Mouse (Mus musculus): ENCODE data around the gene Ptcra. TPM values are rescaled to one million over a fixed set of nuclear protein-coding genes. Genes with fewer than 3 reads are reported as not detected.

Ptcra gene
- total RNA-seq, 4 experiments from 2014 or later = not detected

DNA sequence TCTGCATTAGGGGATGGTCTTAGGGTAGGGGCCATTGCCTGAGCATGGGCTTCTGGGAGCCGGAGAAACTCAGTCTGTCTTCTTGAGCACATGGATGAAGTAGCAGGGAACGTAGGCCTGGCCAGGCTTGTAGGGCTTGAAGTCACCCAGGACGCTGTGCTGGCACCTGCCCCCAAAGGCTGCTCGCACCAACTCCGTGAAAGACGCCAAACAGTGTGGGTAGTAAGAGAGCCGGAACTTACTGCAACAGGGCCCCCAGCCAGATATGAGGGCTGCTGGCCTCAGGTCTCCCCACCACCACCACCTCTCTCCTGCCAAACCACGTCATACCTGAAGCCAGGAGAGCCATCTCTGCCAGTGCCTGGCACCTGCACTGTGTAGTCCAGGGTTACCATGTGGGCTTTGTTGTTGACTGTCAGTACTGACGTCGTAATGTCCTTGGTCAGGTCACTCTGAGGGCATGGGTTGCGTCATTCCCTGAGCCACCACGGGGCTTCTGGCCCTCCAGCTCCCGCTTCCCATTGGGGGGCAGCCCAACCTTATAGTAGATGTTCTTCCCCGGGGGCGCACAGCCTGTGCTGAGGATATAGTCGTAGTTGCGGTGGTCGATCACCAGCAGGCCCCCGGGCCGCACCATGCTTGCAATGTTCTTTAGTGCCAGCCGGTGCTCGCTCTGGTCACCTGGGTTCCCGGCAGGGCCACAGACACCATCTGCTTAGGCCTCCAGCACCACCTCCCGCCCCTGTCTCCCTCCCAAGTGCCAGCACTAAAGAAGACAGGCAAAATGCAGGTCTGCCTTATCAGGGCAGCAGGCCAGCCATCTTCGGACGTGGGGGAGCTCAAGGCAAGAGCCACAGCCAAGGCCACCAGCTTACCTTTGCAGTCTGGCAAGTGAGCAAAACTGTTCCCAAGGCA, 37.5 kb downstream of the Ptcra start:
- no peak for DNase-seq (ENCODE audit: low spot score in 2 of 2)

DNA sequence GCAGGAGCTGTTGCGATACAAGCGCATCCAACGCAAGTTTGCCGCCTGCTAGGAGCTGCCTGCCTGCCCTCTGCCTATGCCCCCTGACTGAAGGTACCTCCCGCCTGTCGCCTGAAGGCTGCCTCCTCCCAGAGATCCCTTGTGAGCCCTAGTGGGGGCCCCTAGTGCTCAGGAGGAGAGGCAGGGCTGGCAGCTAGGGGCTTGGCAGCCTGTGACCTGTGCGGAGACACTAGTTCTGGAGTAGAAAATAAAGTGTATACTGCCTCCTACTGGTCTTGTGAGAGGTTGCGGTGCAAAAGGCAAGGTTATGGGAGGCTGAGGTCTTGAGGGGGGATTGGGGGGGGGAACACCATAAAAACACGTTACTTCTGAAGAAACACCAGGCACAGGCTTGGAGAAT, 38.2 kb downstream of the Ptcra start:
- no peak for DNase-seq (ENCODE audit: low spot score in 2 of 2)

DNA sequence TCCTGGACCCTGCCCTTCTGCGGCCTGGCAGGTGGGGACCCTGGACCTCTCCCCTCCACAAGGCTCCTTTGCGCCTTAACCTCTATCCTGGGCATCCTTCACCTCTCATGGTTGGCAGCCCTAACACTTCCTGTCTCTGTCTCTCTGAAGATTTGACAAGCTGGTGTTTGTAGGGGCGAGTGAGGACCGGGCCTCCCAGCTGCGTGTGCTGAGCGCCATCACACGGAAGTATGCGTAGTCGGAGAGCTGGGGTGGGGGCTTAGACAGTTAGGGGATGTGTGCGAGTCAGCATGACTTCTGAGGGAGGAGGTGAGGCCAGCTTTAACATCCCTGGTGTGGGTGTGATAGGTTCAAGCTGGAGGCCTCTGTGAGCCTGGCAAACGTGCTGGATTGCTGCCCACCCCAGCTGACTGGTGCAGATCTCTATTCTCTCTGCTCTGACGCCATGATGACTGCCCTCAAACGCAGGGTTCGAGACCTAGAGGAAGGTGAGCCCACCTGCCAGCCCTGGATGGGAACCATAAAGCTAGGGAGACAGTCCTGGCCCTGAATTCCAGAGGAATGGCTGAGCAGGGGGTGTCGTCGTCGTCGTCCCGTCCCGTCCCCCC, 38.9 kb downstream of the Ptcra start:
- no peak for DNase-seq (ENCODE audit: low spot score in 2 of 2)

GRCm38 (mm10) chr17:46721077-46721476, 42.4 kb downstream of the Ptcra start:
- DNase-seq (ENCODE audit: low spot score in 2 of 2) = no peak

DNA sequence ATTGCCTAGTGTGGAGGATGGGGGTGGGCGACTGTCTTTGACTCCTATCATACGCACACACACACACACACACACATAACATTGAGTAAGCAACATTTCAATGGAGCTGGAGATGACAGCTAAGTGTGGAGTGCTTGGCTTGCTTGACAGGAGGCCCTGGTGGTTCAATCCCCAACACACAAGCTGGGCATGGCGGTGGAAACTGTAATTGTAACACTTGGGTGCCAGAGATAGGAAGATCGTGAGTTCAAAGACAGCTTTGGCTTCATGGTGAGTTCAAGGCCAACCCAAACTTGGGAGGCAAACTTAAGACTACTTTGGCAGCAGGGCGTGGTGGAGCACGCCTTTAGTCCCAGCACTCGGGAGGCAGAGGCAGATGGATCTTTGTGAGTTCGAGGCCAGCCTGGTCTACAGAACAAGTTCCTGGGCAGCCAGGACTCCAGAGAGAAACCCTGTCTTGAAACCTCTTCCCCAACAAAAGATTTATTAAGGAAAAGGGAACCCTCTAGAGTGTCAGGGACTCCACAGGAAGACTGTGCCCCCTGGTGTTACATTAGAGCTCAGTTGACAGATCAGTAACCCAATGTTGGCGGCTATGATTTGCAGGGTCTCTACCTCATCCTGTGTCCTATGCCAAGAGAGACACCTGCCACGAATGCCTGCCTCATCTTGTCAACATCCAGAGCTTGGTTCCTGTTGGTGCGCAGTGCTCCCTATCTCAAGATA, 48.6 kb downstream of the Ptcra start:
- DNase-seq (ENCODE audit: low spot score in 2 of 2) = no peak

DNA sequence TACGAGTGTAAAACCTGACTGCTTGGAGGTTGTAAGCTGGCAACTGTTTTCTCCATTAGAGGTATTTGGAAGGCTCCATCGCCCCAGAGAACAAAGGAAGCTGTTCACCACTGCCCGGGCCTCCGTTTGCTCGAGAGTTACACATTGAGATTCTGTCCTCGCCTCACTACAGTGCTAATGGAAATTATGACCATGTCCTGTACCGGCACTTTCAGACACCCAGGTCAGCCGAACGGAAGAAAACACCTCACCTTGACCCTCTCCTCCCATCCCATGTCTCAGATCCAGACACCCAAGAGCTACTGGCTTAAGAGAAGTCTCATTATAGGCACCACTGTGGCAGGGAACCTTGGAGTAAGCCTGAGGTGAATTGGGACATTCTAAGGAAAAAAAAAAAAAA, 49.7 kb downstream of the Ptcra start:
- no peak for DNase-seq (ENCODE audit: low spot score in 2 of 2)

- DNase-seq (ENCODE audit: low spot score in 2 of 2) = no peak
Measured at GRCm38 (mm10) chr17:46712442-46712841, 51.1 kb downstream of the Ptcra start.

GRCm38 (mm10) chr17:46711612-46712271, 51.8 kb downstream of the Ptcra start:
- DNase-seq (ENCODE audit: low spot score in 2 of 2) = peak; percentile 22 to 31

GRCm38 (mm10) chr17:46710959-46711597, 52.4 kb downstream of the Ptcra start, which contains the start of gene Pex6:
Pex6 (plus strand) TSS chr17:46711463.
- DNase-seq (ENCODE audit: low spot score in 2 of 2) = peak; percentile 88 to 89

DNA sequence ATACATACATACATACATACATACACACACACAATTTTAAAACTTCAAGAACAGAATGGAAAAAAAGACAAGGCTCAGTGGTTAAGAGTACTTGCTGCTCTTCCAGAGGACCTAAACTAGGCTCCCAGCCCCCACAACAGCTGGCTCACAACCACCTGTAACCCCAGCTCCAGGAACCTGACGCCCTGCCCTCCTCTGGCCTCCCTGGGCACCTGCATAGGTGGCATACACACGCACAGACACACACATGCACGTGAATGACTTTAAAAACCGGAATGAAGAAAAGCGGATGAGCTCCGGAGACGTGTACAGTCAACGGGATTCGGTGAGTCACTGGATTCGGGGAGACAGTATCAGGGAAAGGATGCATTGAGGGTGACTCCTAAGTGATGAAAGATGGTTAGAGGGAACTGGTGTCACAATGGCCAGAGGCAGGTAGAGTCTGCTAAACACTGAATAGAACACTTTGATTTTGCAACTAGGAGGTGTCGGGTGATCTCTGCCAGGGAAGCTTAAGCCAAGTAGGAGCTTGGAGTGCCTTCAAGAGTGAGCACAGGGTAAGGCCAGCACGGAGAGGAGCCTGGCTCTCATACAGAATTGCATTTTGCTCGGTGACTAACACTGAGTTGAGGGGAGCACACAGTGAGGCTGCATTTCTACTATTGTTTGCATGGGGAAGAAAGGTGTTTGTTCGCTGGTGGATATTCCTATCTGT, 57.0 kb downstream of the Ptcra start:
- DNase-seq (ENCODE audit: low spot score in 2 of 2) = no peak

Other genes starting within 250 kb of the Ptcra start
- gene Cul9, start 217.3 kb downstream of the Ptcra start, total RNA-seq (2022) = 10 to 100 TPM; 15.2 to 16.6 (median 15.4) TPM
- gene Srf, start 207.5 kb downstream of the Ptcra start, total RNA-seq (2022) = 10 to 100 TPM; 81.6 to 89.5 (median 87.8) TPM
- under 1 TPM; 0.15 to 0.38 (median 0.30) TPM for gene Ptk7, start 134.2 kb downstream of the Ptcra start, total RNA-seq (2022)
- 10 to 100 TPM; 13.2 to 14.4 (median 13.5) TPM for gene Klc4, start 117.7 kb downstream of the Ptcra start, total RNA-seq (2022)
- gene Mrpl2, start 117.5 kb downstream of the Ptcra start, total RNA-seq (2022) = 100 to 1,000 TPM in 2 of 4 experiments, 10 to 100 TPM in 2; 88.6 to 106 (median 98.1) TPM
- 1 to 10 TPM; 2.7 to 3.7 (median 3.0) TPM for gene Cul7, start 113.4 kb downstream of the Ptcra start, total RNA-seq (2022)
- 10 to 100 TPM in 1 of 4 experiments, 1 to 10 TPM in 3; 8.7 to 10.7 (median 9.2) TPM for gene Rrp36, start 89.4 kb downstream of the Ptcra start, total RNA-seq (2022)
- gene Mea1, start 84.9 kb downstream of the Ptcra start, total RNA-seq (2022) = 10 to 100 TPM; 36.9 to 42.6 (median 39.8) TPM
- 10 to 100 TPM; 61.0 to 83.8 (median 75.5) TPM for gene Klhdc3, start 82.8 kb downstream of the Ptcra start, total RNA-seq (2022)
- 10 to 100 TPM; 25.5 to 28.1 (median 26.8) TPM for gene Ppp2r5d, start 58.6 kb downstream of the Ptcra start, total RNA-seq (2022)
- 10 to 100 TPM; 12.9 to 18.6 (median 16.0) TPM for gene Pex6, start 52.2 kb downstream of the Ptcra start, total RNA-seq (2022)
- 1 to 10 TPM in 2 of 4 experiments, under 1 TPM in 2; 0.65 to 5.1 (median 1.9) TPM for gene Gnmt, start 34.5 kb downstream of the Ptcra start, total RNA-seq (2022)
- 1 to 10 TPM; 4.6 to 9.4 (median 6.4) TPM for gene Cnpy3, start 11.5 kb downstream of the Ptcra start, total RNA-seq (2022)
- 10 to 100 TPM; 37.5 to 45.9 (median 39.9) TPM for gene 2310039H08Rik, start 8.9 kb upstream of the Ptcra start, total RNA-seq (2022)
- 10 to 100 TPM; 35.1 to 39.6 (median 37.4) TPM for gene Rpl7l1, start 19.0 kb upstream of the Ptcra start, total RNA-seq (2022)
- 10 to 100 TPM; 11.2 to 15.0 (median 12.5) TPM for gene Bicral, start 94.8 kb upstream of the Ptcra start, total RNA-seq (2022)
- 1 to 10 TPM; 7.4 to 9.4 (median 7.9) TPM for gene Tbcc, start 127.0 kb upstream of the Ptcra start, total RNA-seq (2022)
- gene Prph2, start 146.7 kb upstream of the Ptcra start, total RNA-seq (2022) = not detected
- 10 to 100 TPM; 57.5 to 65.9 (median 63.7) TPM for gene Ubr2, start 246.8 kb upstream of the Ptcra start, total RNA-seq (2022)